Mouse (Mus musculus) testis, adult 2 months (tissue): ENCODE measurements around the gene Faf2.

Experiments used
- CTCF ChIP-seq: fragments of 200-500 bp; IDR thresholded peaks from 2 replicates; pipeline ENCODE4 v1.5.1; 2012; ENCODE audit warnings: low read depth, mild to moderate bottlenecking, inconsistent platforms, low read length, moderate library complexity; ENCODE audit not compliant: control insufficient read depth, insufficient read depth, insufficient replicate concordance
- POLR2A ChIP-seq: fragments of 200-500 bp; IDR thresholded peaks from 2 replicates; pipeline ENCODE4 v1.6.1; 2012; ENCODE audit warnings: low read depth, mild to moderate bottlenecking, inconsistent platforms, low read length, moderate library complexity; ENCODE audit not compliant: control insufficient read depth

GRCm38 (mm10) chr13:54691737-54692136, 70.2 kb downstream of the Faf2 start:
- TF ChIP-seq POLR2A (no peak), CTCF (no peak)
